Mouse (Mus musculus): Measurements from ENCODE around the gene D030056L22Rik. TPM values are rescaled to one million over a fixed set of nuclear protein-coding genes. Genes with fewer than 3 reads are reported as not detected.

Gene D030056L22Rik
- 24.5 and 26.5 TPM in 2 replicates for polyA plus RNA-seq (2015; fragmentation: Nextera tagmentation; extraction: Ambion mirVana)

- peak within 1 kb of the TSS; percentile 89 for H3K4me2 ChIP-seq (replicated peaks)
- peak within 1 kb of the TSS; percentile 90 for H3K27ac ChIP-seq
- H3K9ac ChIP-seq, result peak within 1 kb of the TSS; percentile 94
- H3K36me3 ChIP-seq, result peaks cover 8% of the 10 kb centered on the region
- no peaks in the 10 kb centered on the region for H3K9me3 ChIP-seq
- H3K4me1 ChIP-seq, result peaks cover 19% of the 10 kb centered on the region
- H3K4me3 ChIP-seq, result peak within 1 kb of the TSS; percentile 98
- WGBS, result under 1% methylated on average over 47 of the region's 49 CpGs
- peak; percentile 98 for ATAC-seq (ENCODE audit: low FRiP score, low read depth)
- no peaks in the 10 kb centered on the region for H3K27me3 ChIP-seq
Observed at GRCm38 (mm10) chr19:18712866-18713300, at the start of gene D030056L22Rik. D030056L22Rik (plus strand) TSS chr19:18713193.

GRCm38 (mm10) chr19:18663904-18664303, 49.1 kb upstream of the D030056L22Rik start:
- H3K4me2 ChIP-seq (replicated peaks), result no peak overlapping the region
- no peak overlapping the region for H3K9ac ChIP-seq
- 39% methylated on average over 2 of the region's 2 CpGs for WGBS
- H3K4me1 ChIP-seq, result no peaks in the 10 kb centered on the region
- no peak overlapping the region for H3K27ac ChIP-seq
- H3K27me3 ChIP-seq, result no peaks in the 10 kb centered on the region
- H3K36me3 ChIP-seq, result no peaks in the 10 kb centered on the region
- H3K4me3 ChIP-seq, result no peak overlapping the region
- no peaks in the 10 kb centered on the region for H3K9me3 ChIP-seq
- no peak for ATAC-seq (ENCODE audit: low FRiP score, low read depth)

DNA sequence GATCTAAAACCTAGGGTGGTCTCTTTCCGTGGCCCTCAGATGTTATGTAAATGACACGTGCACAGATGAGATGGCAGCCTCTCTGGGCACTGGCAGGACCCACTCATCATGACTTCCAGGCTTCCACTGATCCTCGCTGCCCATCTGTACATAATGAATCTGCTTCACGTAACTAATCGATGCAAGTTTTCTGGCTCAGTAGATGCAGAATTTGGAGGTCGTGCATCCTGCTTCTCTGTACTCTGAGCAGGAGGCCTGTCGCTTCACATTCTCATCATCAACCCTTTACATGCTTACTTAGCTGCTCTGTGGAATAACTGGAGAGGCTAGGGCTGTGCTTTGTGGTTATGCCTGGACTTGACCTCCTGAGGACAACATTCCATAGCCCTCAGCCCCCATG, 46.0 kb upstream of the D030056L22Rik start:
- ATAC-seq (ENCODE audit: low FRiP score, low read depth), result no peak
- H3K4me3 ChIP-seq, result no peak overlapping the region
- no peak overlapping the region for H3K4me2 ChIP-seq (replicated peaks)
- H3K9me3 ChIP-seq, result no peaks in the 10 kb centered on the region
- WGBS, result 88% methylated on average over 7 of the region's 7 CpGs
- H3K36me3 ChIP-seq, result no peaks in the 10 kb centered on the region
- no peaks in the 10 kb centered on the region for H3K27me3 ChIP-seq
- no peak overlapping the region for H3K9ac ChIP-seq
- peaks cover 4% of the 10 kb centered on the region for H3K4me1 ChIP-seq
- no peak overlapping the region for H3K27ac ChIP-seq

DNA sequence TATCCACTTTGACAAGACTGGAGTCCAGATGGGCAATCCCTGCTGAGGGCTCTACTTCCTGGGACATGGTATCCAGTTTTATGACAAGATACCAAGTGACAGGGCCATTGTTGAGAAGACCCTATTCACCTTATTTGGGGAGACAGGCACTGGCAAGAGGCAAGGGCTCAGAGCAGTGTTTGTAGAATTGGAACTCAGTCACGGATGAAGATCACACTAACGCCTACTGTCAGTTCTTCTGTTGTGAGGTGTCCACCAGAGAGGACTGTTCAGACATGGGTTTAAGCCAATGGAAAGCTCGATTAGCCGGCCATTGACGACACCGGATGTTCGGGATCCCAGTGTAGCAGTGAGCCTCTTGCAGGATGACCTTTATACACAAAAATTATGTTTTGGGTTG, 43.4 kb upstream of the D030056L22Rik start:
- Histone ChIP-seq H3K27me3 (no peaks in the 10 kb centered on the region), H3K9me3 (no peaks in the 10 kb centered on the region), H3K4me1 (peaks cover 20% of the 10 kb centered on the region), H3K4me3 (no peak overlapping the region), H3K36me3 (no peaks in the 10 kb centered on the region), H3K27ac (no peak overlapping the region), H3K9ac (no peak overlapping the region), H3K4me2 (replicated peaks) (no peak overlapping the region)
- WGBS, result 96% methylated on average over 7 of the region's 7 CpGs
- ATAC-seq (ENCODE audit: low FRiP score, low read depth), result no peak

GRCm38 (mm10) chr19:18670608-18671007, 42.4 kb upstream of the D030056L22Rik start, which contains the start of gene Carnmt1:
Carnmt1 (plus strand) TSS chr19:18670764.
- H3K9me3 ChIP-seq, result no peaks in the 10 kb centered on the region
- peak within 1 kb of the TSS; percentile 85 for H3K4me2 ChIP-seq (replicated peaks)
- H3K27ac ChIP-seq, result peak within 1 kb of the TSS; percentile 85
- ATAC-seq (ENCODE audit: low FRiP score, low read depth), result peak; percentile 97
- H3K9ac ChIP-seq, result peak within 1 kb of the TSS; percentile 84
- H3K36me3 ChIP-seq, result no peaks in the 10 kb centered on the region
- no peaks in the 10 kb centered on the region for H3K27me3 ChIP-seq
- under 1% methylated on average over 46 of the region's 58 CpGs for WGBS
- peak within 1 kb of the TSS; percentile 78 for H3K4me3 ChIP-seq
- H3K4me1 ChIP-seq, result peaks cover 20% of the 10 kb centered on the region

DNA sequence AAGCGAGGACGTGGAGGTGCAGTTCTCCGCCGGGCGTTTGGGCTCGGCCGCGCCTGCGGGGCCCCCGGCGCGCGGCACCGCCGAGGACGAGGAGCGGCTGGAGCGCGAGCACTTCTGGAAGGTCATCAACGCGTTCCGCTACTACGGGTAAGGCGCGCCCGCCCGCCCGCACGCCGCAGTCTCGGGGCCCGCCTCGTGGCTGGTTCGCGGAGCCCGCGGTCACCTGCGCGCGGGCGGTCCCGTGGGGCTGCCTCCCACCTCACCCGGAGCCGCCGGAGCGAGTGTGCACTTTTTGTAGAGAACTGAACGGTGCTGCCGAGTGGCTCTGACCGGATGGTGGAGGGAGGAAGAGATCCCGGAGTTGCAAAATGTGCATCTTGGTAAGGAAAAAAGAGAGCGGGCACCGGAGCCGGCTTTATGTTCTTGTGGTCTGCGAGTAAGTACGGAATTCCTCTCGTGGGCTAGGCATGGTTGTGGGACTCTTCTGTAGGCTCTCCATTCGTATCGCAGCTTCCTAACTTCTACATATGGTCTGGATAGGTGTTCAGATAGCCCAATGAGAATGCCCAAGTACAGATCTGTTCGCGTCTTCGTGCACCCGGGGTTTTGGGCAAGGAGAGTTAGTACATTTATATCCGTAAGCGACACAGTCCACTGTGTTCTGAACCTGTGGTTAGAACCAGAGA, 41.8 kb upstream of the D030056L22Rik start:
- peak overlapping the region; percentile 85 for H3K27ac ChIP-seq
- H3K4me3 ChIP-seq, result peak overlapping the region; percentile 78
- no peaks in the 10 kb centered on the region for H3K36me3 ChIP-seq
- H3K9ac ChIP-seq, result peak overlapping the region; percentile 84
- peak; percentile 72 for ATAC-seq (ENCODE audit: low FRiP score, low read depth)
- no peaks in the 10 kb centered on the region for H3K9me3 ChIP-seq
- H3K4me1 ChIP-seq, result peaks cover 20% of the 10 kb centered on the region
- no peaks in the 10 kb centered on the region for H3K27me3 ChIP-seq
- under 1% methylated on average over 53 of the region's 64 CpGs for WGBS
- H3K4me2 ChIP-seq (replicated peaks), result peak overlapping the region; percentile 85

- 48% methylated on average over 3 of the region's 3 CpGs for WGBS
- ATAC-seq (ENCODE audit: low FRiP score, low read depth), result no peak
- H3K27ac ChIP-seq, result no peak overlapping the region
- H3K36me3 ChIP-seq, result no peaks in the 10 kb centered on the region
- peak overlapping the region; percentile 43; the same call in 1 of the 2 replicates for H3K9ac ChIP-seq
- peak overlapping the region; percentile 78 for H3K4me3 ChIP-seq
- H3K4me2 ChIP-seq (replicated peaks), result peak overlapping the region; percentile 85
- peaks cover 20% of the 10 kb centered on the region for H3K4me1 ChIP-seq
- H3K27me3 ChIP-seq, result no peaks in the 10 kb centered on the region
- H3K9me3 ChIP-seq, result no peaks in the 10 kb centered on the region
Observed at GRCm38 (mm10) chr19:18672498-18672897, 40.5 kb upstream of the D030056L22Rik start.

- peaks cover 20% of the 10 kb centered on the region for H3K4me1 ChIP-seq
- H3K27me3 ChIP-seq, result no peaks in the 10 kb centered on the region
- WGBS, result 35% methylated on average over 4 of the region's 4 CpGs
- no peaks in the 10 kb centered on the region for H3K9me3 ChIP-seq
- H3K36me3 ChIP-seq, result no peaks in the 10 kb centered on the region
- ATAC-seq (ENCODE audit: low FRiP score, low read depth), result no peak
- H3K27ac ChIP-seq, result no peak overlapping the region
- H3K4me3 ChIP-seq, result peak overlapping the region; percentile 78
- H3K4me2 ChIP-seq (replicated peaks), result peak overlapping the region; percentile 85
- H3K9ac ChIP-seq, result peak overlapping the region; percentile 43; the same call in 1 of the 2 replicates
Observed at GRCm38 (mm10) chr19:18673116-18673515, 39.9 kb upstream of the D030056L22Rik start.

- Histone ChIP-seq H3K27ac (no peak overlapping the region), H3K4me2 (replicated peaks) (no peak overlapping the region), H3K9ac (no peak overlapping the region), H3K27me3 (no peaks in the 10 kb centered on the region), H3K4me1 (no peaks in the 10 kb centered on the region), H3K4me3 (no peak overlapping the region), H3K9me3 (no peaks in the 10 kb centered on the region), H3K36me3 (peaks cover 25% of the 10 kb centered on the region)
- ATAC-seq (ENCODE audit: low FRiP score, low read depth), result no peak
- 73% methylated on average over 4 of the region's 4 CpGs for WGBS
Observed at GRCm38 (mm10) chr19:18682142-18682541, 30.9 kb upstream of the D030056L22Rik start.

DNA sequence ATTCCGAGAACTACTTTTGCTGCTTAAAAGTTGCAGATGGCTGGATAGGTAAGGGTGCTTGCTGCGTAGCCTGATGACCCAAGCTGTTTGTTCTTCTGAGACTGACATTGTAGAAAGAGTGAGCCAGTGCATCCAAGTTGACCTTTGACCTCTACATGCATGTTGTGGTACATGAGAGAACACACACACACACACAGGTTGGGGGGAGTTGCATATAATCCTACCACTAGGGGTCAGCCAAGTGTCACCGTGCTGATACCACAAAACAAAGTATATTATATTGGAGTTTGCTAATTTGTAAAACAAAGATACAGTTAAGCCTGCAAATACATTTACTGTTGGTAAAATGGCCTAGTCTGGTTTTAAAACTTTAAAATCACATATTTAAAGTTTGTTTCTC, 25.4 kb upstream of the D030056L22Rik start:
- no peaks in the 10 kb centered on the region for H3K27me3 ChIP-seq
- H3K27ac ChIP-seq, result no peak overlapping the region
- H3K9me3 ChIP-seq, result no peaks in the 10 kb centered on the region
- H3K36me3 ChIP-seq, result peaks cover 5% of the 10 kb centered on the region
- no peak overlapping the region for H3K9ac ChIP-seq
- no peak; the same call in 1 of the 2 replicates for ATAC-seq (ENCODE audit: low FRiP score, low read depth)
- WGBS, result 78% methylated on average over 3 of the region's 3 CpGs
- no peak overlapping the region for H3K4me2 ChIP-seq (replicated peaks)
- no peaks in the 10 kb centered on the region for H3K4me1 ChIP-seq
- H3K4me3 ChIP-seq, result no peak overlapping the region

DNA sequence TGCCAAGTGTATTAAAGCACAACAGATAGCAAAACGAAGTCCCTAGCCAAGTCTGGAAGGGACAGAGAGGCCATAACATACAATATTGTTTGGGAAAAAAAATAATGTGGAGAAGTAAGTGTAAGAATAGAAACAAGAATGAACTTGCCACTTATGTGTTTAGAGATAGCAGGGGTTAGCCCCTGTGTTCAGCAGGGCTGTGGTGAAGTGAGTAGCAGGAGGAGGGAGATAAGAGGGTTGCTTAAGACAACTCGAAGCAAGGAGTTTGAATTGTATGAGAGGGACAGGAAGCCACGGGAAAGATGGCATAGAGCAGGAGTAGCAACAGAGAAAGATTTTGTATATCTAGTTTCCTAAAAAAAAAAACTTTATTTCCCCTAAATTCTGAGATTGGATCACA, 20.8 kb upstream of the D030056L22Rik start:
- Histone ChIP-seq H3K4me1 (no peaks in the 10 kb centered on the region), H3K4me3 (no peak overlapping the region), H3K36me3 (peaks cover 30% of the 10 kb centered on the region), H3K27me3 (no peaks in the 10 kb centered on the region), H3K9ac (no peak overlapping the region), H3K4me2 (replicated peaks) (no peak overlapping the region), H3K9me3 (no peaks in the 10 kb centered on the region), H3K27ac (no peak overlapping the region)
- no peak for ATAC-seq (ENCODE audit: low FRiP score, low read depth)
- 90% methylated on average over 3 of the region's 3 CpGs for WGBS

- 86% methylated on average over 2 of the region's 2 CpGs for WGBS
- H3K27me3 ChIP-seq, result no peaks in the 10 kb centered on the region
- no peak overlapping the region for H3K9ac ChIP-seq
- H3K4me3 ChIP-seq, result no peak overlapping the region
- no peaks in the 10 kb centered on the region for H3K9me3 ChIP-seq
- H3K4me1 ChIP-seq, result no peaks in the 10 kb centered on the region
- no peak overlapping the region for H3K4me2 ChIP-seq (replicated peaks)
- peaks cover 34% of the 10 kb centered on the region for H3K36me3 ChIP-seq
- ATAC-seq (ENCODE audit: low FRiP score, low read depth), result no peak
- H3K27ac ChIP-seq, result no peak overlapping the region
Observed at GRCm38 (mm10) chr19:18692768-18693167, 20.2 kb upstream of the D030056L22Rik start.

DNA sequence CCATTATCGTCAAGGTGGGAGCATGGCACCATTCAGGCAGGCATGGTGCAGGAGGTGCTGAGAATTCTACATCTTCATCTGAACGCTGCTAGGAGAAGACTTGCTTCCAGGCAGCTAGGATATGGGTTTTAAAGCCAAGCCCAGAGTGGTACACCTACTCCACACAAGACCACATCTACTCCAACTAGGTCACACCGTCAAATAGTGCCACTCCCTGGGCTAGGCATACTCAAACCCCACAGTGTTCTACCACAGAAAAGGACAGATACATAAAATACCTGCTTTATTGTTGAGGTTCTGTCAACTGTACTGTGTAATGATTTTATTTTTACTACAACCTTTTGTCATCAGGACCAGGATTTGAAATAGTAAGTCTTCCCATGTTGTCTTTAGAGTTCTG, 17.9 kb upstream of the D030056L22Rik start:
- ATAC-seq (ENCODE audit: low FRiP score, low read depth), result no peak
- 92% methylated on average over 3 of the region's 3 CpGs for WGBS
- H3K9me3 ChIP-seq, result no peaks in the 10 kb centered on the region

More for the DNA sequence above, 17.9 kb upstream of the D030056L22Rik start:
- Histone ChIP-seq H3K9ac (no peak overlapping the region), H3K27ac (no peak overlapping the region), H3K36me3 (peaks cover 38% of the 10 kb centered on the region), H3K27me3 (no peaks in the 10 kb centered on the region), H3K4me1 (no peaks in the 10 kb centered on the region), H3K4me2 (replicated peaks) (no peak overlapping the region), H3K4me3 (no peak overlapping the region)

Data from limb, embryonic 13.5 days (tissue).